Mouse (Mus musculus) MEL (cell line): ENCODE data around the gene Megf6. TPM values are rescaled to one million over a fixed set of nuclear protein-coding genes. Genes with fewer than 3 reads are reported as not detected.

Experiments
- DNase-seq: peaks from one replicate; pipeline ENCODE4 v3.0.0; 2011; ENCODE audit warnings: low read depth, low spot score
- H3K27ac ChIP-seq: 2 replicates; pipeline ENCODE4 v1.5.1; 2012; ENCODE audit warnings: low read depth, mild to moderate bottlenecking, control low read depth, low read length, moderate library complexity; ENCODE audit not compliant: control insufficient read depth
- H3K27me3 ChIP-seq, 2 experiments: fragments of 150-350 bp in 1 of 2; sonication (generic) in 1 of 2; 2 replicates each; pipeline ENCODE4 v1.6.1; 2012; ENCODE audit warnings: low read length in 2 of 2, mild to moderate bottlenecking in 2 of 2, improper control_type of control experiment in 1 of 2, moderate library complexity in 1 of 2; ENCODE audit not compliant: insufficient read depth in 2 of 2, control insufficient read depth in 1 of 2
- H3K36me3 ChIP-seq, 2 experiments: 2 replicates each; pipeline ENCODE4 v1.6.1; 2012 to 2014; ENCODE audit warnings: low read length in 2 of 2, improper control_type of control experiment in 1 of 2, inconsistent platforms in 1 of 2, mild to moderate bottlenecking in 1 of 2; ENCODE audit not compliant: insufficient read depth in 2 of 2, control insufficient read depth in 1 of 2
- H3K4me1 ChIP-seq, 2 experiments: fragments of 150-350 bp in 1 of 2; sonication (generic) in 1 of 2; 2 replicates each; pipeline ENCODE4 v1.6.1; 2012; ENCODE audit warnings: low read length in 2 of 2, improper control_type of control experiment in 1 of 2, mild to moderate bottlenecking in 1 of 2; ENCODE audit not compliant: insufficient read depth in 2 of 2, control insufficient read depth in 1 of 2
- H3K4me3 ChIP-seq, 2 experiments: fragments of 150-350 bp in 1 of 2; sonication (generic) in 1 of 2; 2 replicates each; pipeline ENCODE4 v1.5.1; 2012; ENCODE audit warnings: low read depth in 2 of 2, low read length in 2 of 2, mild to moderate bottlenecking in 2 of 2, moderate library complexity in 2 of 2, control low read depth in 1 of 2, improper control_type of control experiment in 1 of 2; ENCODE audit not compliant: control insufficient read depth in 1 of 2, insufficient read depth in 1 of 2
- H3K79me2 ChIP-seq: 2 replicates; pipeline ENCODE4 v1.6.1; 2012; ENCODE audit warnings: mild to moderate bottlenecking, low read length, moderate library complexity; ENCODE audit not compliant: control insufficient read depth, poor library complexity, insufficient read depth
- H3K9ac ChIP-seq: 2 replicates; pipeline ENCODE4 v1.6.1; 2012; ENCODE audit warnings: low read depth, mild to moderate bottlenecking, control low read depth, low read length, moderate library complexity; ENCODE audit not compliant: control insufficient read depth, poor library complexity, severe bottlenecking
- H3K9me3 ChIP-seq: fragments of 150-350 bp; sonication (generic); replicated peaks from 2 replicates; pipeline ENCODE4 v1.6.1; 2012; ENCODE audit warnings: mild to moderate bottlenecking, low read length, improper control_type of control experiment, moderate library complexity; ENCODE audit not compliant: insufficient read depth
- BHLHE40 ChIP-seq: IDR thresholded peaks from 2 replicates; pipeline ENCODE4 v1.6.1; 2012; ENCODE audit warnings: low read depth, mild to moderate bottlenecking, inconsistent platforms, low read length, improper control_type of control experiment, borderline replicate concordance
- CHD1 ChIP-seq: IDR thresholded peaks from 2 replicates; pipeline ENCODE4 v1.6.1; 2012; ENCODE audit warnings: low read depth, mild to moderate bottlenecking, inconsistent platforms, low read length, improper control_type of control experiment
- ELF1 ChIP-seq: IDR thresholded peaks from 2 replicates; pipeline ENCODE4 v1.6.1; 2014; ENCODE audit warnings: low read depth, mild to moderate bottlenecking, inconsistent platforms, low read length, improper control_type of control experiment, moderate library complexity
- EP300 ChIP-seq, 2 experiments: IDR thresholded peaks; 2 replicates each; pipeline ENCODE4 v1.6.1; 2011; ENCODE audit warnings: improper control_type of control experiment in 2 of 2, low read length in 2 of 2, low read depth in 1 of 2, mild to moderate bottlenecking in 1 of 2
- ETS1 ChIP-seq: IDR thresholded peaks from 2 replicates; pipeline ENCODE4 v1.6.1; 2012; ENCODE audit warnings: low read depth, mild to moderate bottlenecking, inconsistent platforms, low read length, improper control_type of control experiment, moderate library complexity
- HCFC1 ChIP-seq: IDR thresholded peaks from 2 replicates; pipeline ENCODE4 v1.6.1; 2012; ENCODE audit warnings: low read depth, mild to moderate bottlenecking, inconsistent platforms, low read length, improper control_type of control experiment, moderate library complexity
- KAT2A ChIP-seq: conservative IDR thresholded peaks from 2 replicates; pipeline ENCODE4 v1.6.1; 2012; ENCODE audit warnings: low read depth, low read length, improper control_type of control experiment, inconsistent platforms
- MAZ ChIP-seq: IDR thresholded peaks from 2 replicates; pipeline ENCODE4 v1.6.1; 2012; ENCODE audit warnings: low read depth, mild to moderate bottlenecking, inconsistent platforms, low read length, improper control_type of control experiment
- MYB ChIP-seq: IDR thresholded peaks from 2 replicates; pipeline ENCODE4 v1.6.1; 2011; ENCODE audit warnings: mild to moderate bottlenecking, low read depth, low read length, improper control_type of control experiment
- NELFE ChIP-seq: IDR thresholded peaks from 2 replicates; pipeline ENCODE4 v1.6.1; 2011; ENCODE audit warnings: low read depth, low read length, improper control_type of control experiment
- POLR2AphosphoS2 ChIP-seq: IDR thresholded peaks from 2 replicates; pipeline ENCODE4 v1.6.1; 2011; ENCODE audit warnings: low read length, improper control_type of control experiment
- POLR2AphosphoS5 ChIP-seq: IDR thresholded peaks from 2 replicates; pipeline ENCODE4 v1.6.1; 2012; ENCODE audit warnings: low read depth, borderline replicate concordance, mild to moderate bottlenecking, inconsistent platforms, low read length, moderate library complexity, mixed read lengths
- RAD21 ChIP-seq: IDR thresholded peaks from 2 replicates; pipeline ENCODE4 v1.6.1; 2011; ENCODE audit warnings: mild to moderate bottlenecking, low read depth, low read length, improper control_type of control experiment
- SMC3 ChIP-seq: IDR thresholded peaks from 2 replicates; pipeline ENCODE4 v1.6.1; 2011; ENCODE audit warnings: low read depth, low read length, improper control_type of control experiment
- TAL1 ChIP-seq: IDR thresholded peaks from 2 replicates; pipeline ENCODE4 v1.6.1; 2012; ENCODE audit warnings: mild to moderate bottlenecking, inconsistent platforms, low read length, moderate library complexity, mixed read lengths
- TCF12 ChIP-seq: IDR thresholded peaks from 2 replicates; pipeline ENCODE4 v1.6.1; 2014; ENCODE audit warnings: low read depth, mild to moderate bottlenecking, inconsistent platforms, low read length, improper control_type of control experiment, moderate library complexity
- UBTF ChIP-seq: IDR thresholded peaks from 2 replicates; pipeline ENCODE4 v1.6.1; 2012; ENCODE audit warnings: low read depth, mild to moderate bottlenecking, inconsistent platforms, low read length, improper control_type of control experiment, moderate library complexity, borderline replicate concordance; ENCODE audit not compliant: insufficient read depth
- USF1 ChIP-seq: IDR thresholded peaks from 2 replicates; pipeline ENCODE4 v1.6.1; 2014; ENCODE audit warnings: low read depth, mild to moderate bottlenecking, inconsistent platforms, low read length, improper control_type of control experiment, moderate library complexity
- USF2 ChIP-seq, 2 experiments: IDR thresholded peaks; 2 replicates each; pipeline ENCODE4 v1.6.1; 2011 to 2012; ENCODE audit warnings: improper control_type of control experiment in 2 of 2, low read length in 2 of 2, borderline replicate concordance in 1 of 2, inconsistent platforms in 1 of 2, low read depth in 1 of 2, mild to moderate bottlenecking in 1 of 2; ENCODE audit not compliant: insufficient read depth in 1 of 2
- ZC3H11A ChIP-seq: IDR thresholded peaks from 2 replicates; pipeline ENCODE4 v1.6.1; 2012; ENCODE audit warnings: low read depth, mild to moderate bottlenecking, inconsistent platforms, low read length, improper control_type of control experiment
- ZMIZ1 ChIP-seq: IDR thresholded peaks from 2 replicates; pipeline ENCODE4 v1.6.1; 2012; ENCODE audit warnings: low read depth, mild to moderate bottlenecking, inconsistent platforms, low read length, improper control_type of control experiment, moderate library complexity
- ZNF384 ChIP-seq: IDR thresholded peaks from 2 replicates; pipeline ENCODE4 v1.6.1; 2012; ENCODE audit warnings: low read depth, mild to moderate bottlenecking, inconsistent platforms, low read length, improper control_type of control experiment
- polyA plus RNA-seq, 2 experiments: library from polyadenylated mRNA; stranded (reverse) in 1 of 2; unstranded in 1 of 2; fragments of >175 nt in 1 of 2; fragments of >200 nt in 1 of 2; gene quantifications; 2 replicates each; pipeline versions ENCODE4 v1.2.1 to v1.2.4; 2012; ENCODE audit warnings: low replicate concordance in 2 of 2, low read depth in 1 of 2; ENCODE audit not compliant: insufficient read length in 2 of 2, insufficient read depth in 1 of 2, missing spikeins in 1 of 2
- total RNA-seq: library from RNA; depleted of rRNA; stranded (reverse); fragments of 300-350 nt; gene quantifications from 2 replicates; pipeline ENCODE4 v1.2.3, GENCODE M21; 2012

The Megf6 gene
- total and polyA plus RNA-seq, 3 experiments: 0.07 to 0.12 TPM; not detected in 1

DNA sequence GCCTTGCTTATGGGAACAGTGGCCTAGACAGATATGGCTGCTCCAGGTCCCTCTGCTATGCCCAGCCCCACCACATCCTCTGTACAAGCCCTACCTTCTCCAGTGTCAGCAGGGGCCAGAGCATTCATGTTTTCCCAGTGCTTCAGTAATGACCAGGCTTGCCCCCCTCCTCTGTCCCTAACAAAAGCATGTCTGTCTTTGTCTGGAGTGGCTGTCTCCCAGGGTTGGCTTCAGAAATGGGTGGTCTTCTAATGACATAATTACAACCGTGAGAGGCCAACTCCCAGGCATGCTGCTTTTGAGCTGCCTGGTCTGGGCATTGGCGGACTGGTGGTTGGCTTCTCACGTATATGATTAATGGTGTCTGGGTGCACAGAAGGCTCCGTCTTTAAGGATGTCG, 31.0 kb downstream of the Megf6 start:
- H3K27ac ChIP-seq: no peak overlapping the region
- H3K36me3 ChIP-seq: no peaks in the 10 kb centered on the region
- no peak for DNase-seq
- TF ChIP-seq POLR2AphosphoS2: no peak
- TF ChIP-seq CHD1: no peak
- no peak for TF ChIP-seq UBTF
- no peak for TF ChIP-seq USF2 (IDR thresholded peaks at IDR 0.05; ENCODE audit: borderline replicate concordance in 1 of 2, insufficient read depth in 1 of 2, low read depth in 1 of 2, low read length in 2 of 2)
- no peak for TF ChIP-seq RAD21
- no peak for TF ChIP-seq EP300 (IDR thresholded peaks at IDR 0.05; ENCODE audit: low read depth in 1 of 2, low read length in 2 of 2)
- no peak for TF ChIP-seq MYB
- no peak for TF ChIP-seq ELF1
- no peak for TF ChIP-seq MAZ
- no peak for TF ChIP-seq ZC3H11A
- no peak for TF ChIP-seq ETS1
- TF ChIP-seq POLR2AphosphoS5: no peak
- no peak for TF ChIP-seq BHLHE40
- no peak for TF ChIP-seq USF1
- TF ChIP-seq ZNF384: no peak
- TF ChIP-seq ZMIZ1: no peak
- TF ChIP-seq NELFE: no peak
- no peak for TF ChIP-seq TAL1
- no peak for TF ChIP-seq TCF12
- no peak for TF ChIP-seq SMC3
- no peak overlapping the region for H3K4me3 ChIP-seq
- no peaks in the 10 kb centered on the region for H3K4me1 ChIP-seq
- H3K9me3 ChIP-seq: no peaks in the 10 kb centered on the region
- no peak overlapping the region for H3K9ac ChIP-seq
- no peaks in the 10 kb centered on the region for H3K79me2 ChIP-seq
- H3K27me3 ChIP-seq: no peaks in the 10 kb centered on the region

DNA sequence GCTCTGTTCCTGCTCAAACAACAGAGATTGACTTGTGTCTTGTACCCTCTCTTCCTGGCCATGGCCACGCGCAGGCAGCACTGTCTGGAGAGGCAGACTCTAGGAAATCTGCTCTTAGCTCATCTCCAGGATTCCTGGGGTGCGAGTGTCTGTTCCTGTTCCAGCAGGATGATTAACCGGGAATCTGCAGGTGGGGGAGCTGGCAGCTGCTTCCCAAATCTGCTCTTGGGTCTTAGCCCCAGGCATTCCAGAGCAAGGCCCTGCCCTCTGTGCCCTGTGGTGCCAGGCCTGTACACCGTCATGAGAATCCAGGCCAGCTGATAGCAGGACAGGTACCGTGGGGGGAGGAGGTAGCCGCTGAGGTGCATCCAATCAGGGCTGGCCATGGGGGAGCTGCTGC, 34.0 kb downstream of the Megf6 start:
- Histone ChIP-seq H3K9me3 (no peaks in the 10 kb centered on the region), H3K4me1 (no peaks in the 10 kb centered on the region), H3K36me3 (no peaks in the 10 kb centered on the region), H3K27me3 (no peaks in the 10 kb centered on the region), H3K4me3 (no peak overlapping the region), H3K27ac (no peak overlapping the region), H3K9ac (no peak overlapping the region), H3K79me2 (no peaks in the 10 kb centered on the region)
- no peak for TF ChIP-seq HCFC1
- TF ChIP-seq MYB: no peak
- no peak for TF ChIP-seq POLR2AphosphoS2
- TF ChIP-seq CHD1: no peak
- no peak for TF ChIP-seq SMC3
- no peak for TF ChIP-seq ELF1
- TF ChIP-seq KAT2A: no peak
- TF ChIP-seq EP300 (IDR thresholded peaks at IDR 0.05; ENCODE audit: low read depth in 1 of 2, low read length in 2 of 2): no peak
- DNase-seq: no peak
